Mouse (Mus musculus): ENCODE data around the gene Ints11. TPM values are rescaled to one million over a fixed set of nuclear protein-coding genes. Genes with fewer than 3 reads are reported as not detected.

Gene Ints11
- total and polyA plus RNA-seq, 2 experiments: 13.6 to 20.9 TPM

GRCm38 (mm10) chr4:155895216-155895615, 25.9 kb downstream of the Ints11 start:
- Histone ChIP-seq H3K36me3 (ENCODE audit: control insufficient read depth, insufficient read depth, low read length) (no peaks in the 10 kb centered on the region), H3K4me3 (ENCODE audit: insufficient read depth, low read depth, low read length) (peak overlapping the region; percentile 23; the same call in 1 of the 2 replicates), H3K4me1 (ENCODE audit: control insufficient read depth, insufficient read depth, low read length) (peaks cover 3% of the 10 kb centered on the region; the same call in 1 of the 2 replicates), H3K79me2 (ENCODE audit: control insufficient read depth, insufficient read depth, low read length) (peaks cover 8% of the 10 kb centered on the region; the same call in 1 of the 2 replicates), H3K27ac (replicated peaks; ENCODE audit: insufficient read depth, low read depth, low read length) (peak overlapping the region; percentile 54), H3K27me3 (ENCODE audit: control insufficient read depth, insufficient read depth, low read length) (no peaks in the 10 kb centered on the region), H3K9ac (ENCODE audit: low read depth, low read length) (peak overlapping the region; percentile 56)
- 59% methylated on average over 6 of the region's 6 CpGs for WGBS
- no peak for TF ChIP-seq POLR2A (IDR thresholded peaks at IDR 0.05; ENCODE audit: extremely low read depth, insufficient read depth, low read length)
- TF ChIP-seq CTCF (IDR thresholded peaks at IDR 0.05; ENCODE audit: low read depth, low read length): no peak
- DNase-seq (ENCODE audit: extremely low read depth, low read depth, low spot score): no peak

GRCm38 (mm10) chr4:155895826-155896225, 26.5 kb downstream of the Ints11 start:
- H3K36me3 ChIP-seq (ENCODE audit: control insufficient read depth, insufficient read depth, low read length): no peaks in the 10 kb centered on the region
- no peak for TF ChIP-seq CTCF (IDR thresholded peaks at IDR 0.05; ENCODE audit: low read depth, low read length)
- no peak for TF ChIP-seq POLR2A (IDR thresholded peaks at IDR 0.05; ENCODE audit: extremely low read depth, insufficient read depth, low read length)
- H3K27me3 ChIP-seq (ENCODE audit: control insufficient read depth, insufficient read depth, low read length): no peaks in the 10 kb centered on the region
- WGBS: 89% methylated on average over 4 of the region's 4 CpGs
- peaks cover 8% of the 10 kb centered on the region; the same call in 1 of the 2 replicates for H3K79me2 ChIP-seq (ENCODE audit: control insufficient read depth, insufficient read depth, low read length)
- H3K9ac ChIP-seq (ENCODE audit: low read depth, low read length): no peak overlapping the region
- DNase-seq (ENCODE audit: extremely low read depth, low read depth, low spot score): no peak
- no peak overlapping the region for H3K4me3 ChIP-seq (ENCODE audit: insufficient read depth, low read depth, low read length)
- H3K4me1 ChIP-seq (ENCODE audit: control insufficient read depth, insufficient read depth, low read length): peaks cover 3% of the 10 kb centered on the region; the same call in 1 of the 2 replicates
- H3K27ac ChIP-seq (replicated peaks; ENCODE audit: insufficient read depth, low read depth, low read length): no peak overlapping the region

- Histone ChIP-seq H3K36me3 (ENCODE audit: control insufficient read depth, insufficient read depth, low read length) (no peaks in the 10 kb centered on the region), H3K27ac (replicated peaks; ENCODE audit: insufficient read depth, low read depth, low read length) (no peak overlapping the region), H3K9ac (ENCODE audit: low read depth, low read length) (no peak overlapping the region), H3K4me3 (ENCODE audit: insufficient read depth, low read depth, low read length) (no peak overlapping the region), H3K79me2 (ENCODE audit: control insufficient read depth, insufficient read depth, low read length) (peaks cover 8% of the 10 kb centered on the region; the same call in 1 of the 2 replicates), H3K4me1 (ENCODE audit: control insufficient read depth, insufficient read depth, low read length) (peaks cover 3% of the 10 kb centered on the region; the same call in 1 of the 2 replicates), H3K27me3 (ENCODE audit: control insufficient read depth, insufficient read depth, low read length) (no peaks in the 10 kb centered on the region)
- TF ChIP-seq CTCF (IDR thresholded peaks at IDR 0.05; ENCODE audit: low read depth, low read length): no peak
- no peak for TF ChIP-seq POLR2A (IDR thresholded peaks at IDR 0.05; ENCODE audit: extremely low read depth, insufficient read depth, low read length)
- DNase-seq (ENCODE audit: extremely low read depth, low read depth, low spot score): no peak
- 99% methylated on average over 12 of the region's 12 CpGs for WGBS
Measured at GRCm38 (mm10) chr4:155896461-155896860, 27.1 kb downstream of the Ints11 start.

GRCm38 (mm10) chr4:155898318-155898717, 29.0 kb downstream of the Ints11 start:
- peaks cover 4% of the 10 kb centered on the region; the same call in 1 of the 2 replicates for H3K79me2 ChIP-seq (ENCODE audit: control insufficient read depth, insufficient read depth, low read length)
- WGBS: 100% methylated on average over 2 of the region's 2 CpGs
- peaks cover 1% of the 10 kb centered on the region; the same call in 1 of the 2 replicates for H3K4me1 ChIP-seq (ENCODE audit: control insufficient read depth, insufficient read depth, low read length)
- H3K4me3 ChIP-seq (ENCODE audit: insufficient read depth, low read depth, low read length): no peak overlapping the region
- no peak for DNase-seq (ENCODE audit: extremely low read depth, low read depth, low spot score)
- no peak overlapping the region for H3K9ac ChIP-seq (ENCODE audit: low read depth, low read length)
- H3K27ac ChIP-seq (replicated peaks; ENCODE audit: insufficient read depth, low read depth, low read length): no peak overlapping the region
- no peaks in the 10 kb centered on the region for H3K36me3 ChIP-seq (ENCODE audit: control insufficient read depth, insufficient read depth, low read length)
- TF ChIP-seq CTCF (IDR thresholded peaks at IDR 0.05; ENCODE audit: low read depth, low read length) (no peak), POLR2A (IDR thresholded peaks at IDR 0.05; ENCODE audit: extremely low read depth, insufficient read depth, low read length) (no peak)
- no peaks in the 10 kb centered on the region for H3K27me3 ChIP-seq (ENCODE audit: control insufficient read depth, insufficient read depth, low read length)

GRCm38 (mm10) chr4:155899355-155899754, 30.0 kb downstream of the Ints11 start:
- no peaks in the 10 kb centered on the region for H3K36me3 ChIP-seq (ENCODE audit: control insufficient read depth, insufficient read depth, low read length)
- WGBS: 79% methylated on average over 7 of the region's 7 CpGs

GRCm38 (mm10) chr4:155901205-155901604, 31.9 kb downstream of the Ints11 start:
- H3K27me3 ChIP-seq (ENCODE audit: control insufficient read depth, insufficient read depth, low read length): no peaks in the 10 kb centered on the region
- no peak overlapping the region for H3K27ac ChIP-seq (replicated peaks; ENCODE audit: insufficient read depth, low read depth, low read length)
- no peak for DNase-seq (ENCODE audit: extremely low read depth, low read depth, low spot score)
- no peaks in the 10 kb centered on the region for H3K4me1 ChIP-seq (ENCODE audit: control insufficient read depth, insufficient read depth, low read length)
- H3K9ac ChIP-seq (ENCODE audit: low read depth, low read length): no peak overlapping the region
- TF ChIP-seq POLR2A (IDR thresholded peaks at IDR 0.05; ENCODE audit: extremely low read depth, insufficient read depth, low read length) (no peak), CTCF (IDR thresholded peaks at IDR 0.05; ENCODE audit: low read depth, low read length) (no peak)
- no peaks in the 10 kb centered on the region for H3K79me2 ChIP-seq (ENCODE audit: control insufficient read depth, insufficient read depth, low read length)
- H3K4me3 ChIP-seq (ENCODE audit: insufficient read depth, low read depth, low read length): no peak overlapping the region
- 64% methylated on average over 3 of the region's 3 CpGs for WGBS
- no peaks in the 10 kb centered on the region for H3K36me3 ChIP-seq (ENCODE audit: control insufficient read depth, insufficient read depth, low read length)

More at GRCm38 (mm10) chr4:155899355-155899754, 30.0 kb downstream of the Ints11 start:
- Histone ChIP-seq H3K9ac (ENCODE audit: low read depth, low read length) (no peak overlapping the region), H3K4me1 (ENCODE audit: control insufficient read depth, insufficient read depth, low read length) (no peaks in the 10 kb centered on the region), H3K4me3 (ENCODE audit: insufficient read depth, low read depth, low read length) (no peak overlapping the region), H3K79me2 (ENCODE audit: control insufficient read depth, insufficient read depth, low read length) (peaks cover 4% of the 10 kb centered on the region; the same call in 1 of the 2 replicates), H3K27ac (replicated peaks; ENCODE audit: insufficient read depth, low read depth, low read length) (no peak overlapping the region), H3K27me3 (ENCODE audit: control insufficient read depth, insufficient read depth, low read length) (no peaks in the 10 kb centered on the region)
- no peak for DNase-seq (ENCODE audit: extremely low read depth, low read depth, low spot score)
- no peak for TF ChIP-seq POLR2A (IDR thresholded peaks at IDR 0.05; ENCODE audit: extremely low read depth, insufficient read depth, low read length)
- TF ChIP-seq CTCF (IDR thresholded peaks at IDR 0.05; ENCODE audit: low read depth, low read length): no peak

Measured in liver, adult 2 months (tissue).